Mouse (Mus musculus) embryo, embryonic 9.5 days (tissue): Measurements from ENCODE around the gene Qars.

Experiments used
- DNase-seq: peaks from one replicate; pipeline ENCODE4 v3.0.0-alpha.2; 2017; ENCODE audit errors: extremely low spot score

Gene Qars

GRCm38 (mm10) chr9:108486973-108487530, 20.5 kb upstream of the Qars start:
- DNase-seq, result no peak

- no peak for DNase-seq
Observed at GRCm38 (mm10) chr9:108488403-108488802, 19.1 kb upstream of the Qars start.

- no peak for DNase-seq
Observed at GRCm38 (mm10) chr9:108489215-108489614, 18.3 kb upstream of the Qars start.

GRCm38 (mm10) chr9:108489702-108490558, 17.6 kb upstream of the Qars start:
- no peak for DNase-seq

GRCm38 (mm10) chr9:108490559-108491285, 16.8 kb upstream of the Qars start, which contains the start of gene Usp19:
Gene Usp19 (plus strand): TSS chr9:108490602.
- peak; percentile 94 for DNase-seq

- DNase-seq, result no peak
Observed at GRCm38 (mm10) chr9:108491286-108491580, 16.3 kb upstream of the Qars start.

GRCm38 (mm10) chr9:108492043-108492750, 15.3 kb upstream of the Qars start:
- DNase-seq, result no peak

GRCm38 (mm10) chr9:108493246-108493645, 14.3 kb upstream of the Qars start:
- no peak for DNase-seq

- no peak for DNase-seq
Observed at GRCm38 (mm10) chr9:108494146-108494825, 13.2 kb upstream of the Qars start.

GRCm38 (mm10) chr9:108494905-108495304, 12.6 kb upstream of the Qars start:
- DNase-seq, result no peak

GRCm38 (mm10) chr9:108499231-108499630, 8.3 kb upstream of the Qars start:
- no peak for DNase-seq

- no peak for DNase-seq
Observed at GRCm38 (mm10) chr9:108499943-108500342, 7.6 kb upstream of the Qars start.

GRCm38 (mm10) chr9:108506901-108507300, 605 bp upstream of the Qars start:
- no peak for DNase-seq

GRCm38 (mm10) chr9:108508776-108509175, 1.3 kb downstream of the Qars start:
- DNase-seq, result no peak

GRCm38 (mm10) chr9:108516380-108517251, 9.1 kb downstream of the Qars start, which contains the start of gene Qrich1:
Gene Qrich1 (plus strand): TSS chr9:108516806.
- DNase-seq, result peak; percentile 95

- peak; percentile 86 for DNase-seq
Observed at GRCm38 (mm10) chr9:108517253-108517930, 9.9 kb downstream of the Qars start.

GRCm38 (mm10) chr9:108517931-108518332, 10.4 kb downstream of the Qars start:
- DNase-seq, result no peak

GRCm38 (mm10) chr9:108521604-108522003, 14.1 kb downstream of the Qars start:
- no peak for DNase-seq

- DNase-seq, result no peak
Observed at GRCm38 (mm10) chr9:108523341-108523740, 15.8 kb downstream of the Qars start.

- DNase-seq, result no peak
Observed at GRCm38 (mm10) chr9:108525400-108525799, 17.9 kb downstream of the Qars start.
